10 mouse cellular contexts compared by ENCODE assay signal in the genomic region with DNA sequence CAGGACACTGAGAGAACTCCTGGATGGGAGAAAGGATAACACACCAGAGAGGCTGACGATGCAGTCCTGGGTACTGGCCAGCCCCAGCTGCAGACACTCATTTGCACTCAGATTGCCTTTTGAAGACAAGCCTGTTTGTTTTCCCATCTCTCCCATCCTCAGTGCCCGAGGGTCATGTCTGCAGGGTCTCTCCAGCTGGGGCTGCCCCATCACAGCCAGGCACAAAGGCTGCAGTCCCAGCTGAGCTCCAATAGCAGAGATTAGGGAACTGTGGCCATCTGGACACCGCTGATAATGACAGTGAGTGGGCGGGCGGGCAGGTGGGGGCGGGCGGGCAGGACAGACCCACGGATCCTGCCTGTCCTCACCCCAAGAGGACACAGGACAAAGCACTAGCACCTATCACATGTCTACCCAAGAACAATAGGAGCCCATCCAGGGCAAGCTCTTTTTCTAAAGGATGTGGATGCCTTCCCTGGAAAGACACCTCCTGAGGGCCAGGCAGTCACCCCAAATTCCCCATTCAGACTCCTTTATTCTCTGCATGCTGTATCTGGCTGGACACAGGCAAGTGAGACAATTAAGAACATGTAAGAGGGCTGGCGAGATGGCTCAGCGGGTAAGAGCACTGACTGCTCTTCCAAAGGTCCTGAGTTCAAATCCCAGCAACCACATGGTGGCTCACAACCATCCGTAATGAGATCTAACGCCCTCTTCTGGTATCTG. TPM values are rescaled to one million over a fixed set of nuclear protein-coding genes. Genes with fewer than 3 reads are reported as not detected.
DNase-seq lines count a peak whose midpoint lies in the region; ATAC-seq and TF ChIP-seq lines count a peak whose summit lies in the region.
"Had no signal": no experiment of that assay in that cellular context is flagged by ENCODE, and none has a peak within 500 bp of the region (broad histone marks: within the 10 kb centered on the region; RNA-seq: fewer than 3 reads in every experiment).

No protein-coding gene starts in this region.

- H3K27me3 ChIP-seq in kidney, embryonic 14.5 days (ENCODE audit: control insufficient read depth, insufficient read depth, low read length): no peaks in the 10 kb centered on the region
- no peaks in the 10 kb centered on the region for H3K27me3 ChIP-seq in hindbrain, embryonic 13.5 days
- H3K27me3 ChIP-seq in lung, postnatal 0 days (replicated peaks; ENCODE audit: insufficient read depth, low read length): no peaks in the 10 kb centered on the region
- H3K27me3 ChIP-seq in stomach, embryonic 15.5 days (replicated peaks): no peaks in the 10 kb centered on the region
- H3K27me3 ChIP-seq: embryonic facial prominence, embryonic 15.5 days; limb, embryonic 13.5 days had no signal

- no peak for DNase-seq in kidney, adult 18-20 months
- peak; percentile 76 for DNase-seq in c-Kit-positive CD71-positive TER-119-positive erythroid progenitor cells, embryonic 14.5 days (ENCODE audit: low spot score)
- peak; percentile 85 for DNase-seq in lung, postnatal 0 days (ENCODE audit: low spot score)
- DNase-seq in adrenal gland, adult 2 months: no peak
- no peak for DNase-seq in urinary bladder, postnatal 4 days (ENCODE audit: low spot score in 2 of 2)

- no peak overlapping the region for H3K27ac ChIP-seq in kidney, embryonic 14.5 days (ENCODE audit: low read depth, low read length)
- peak overlapping the region; percentile 87 for H3K27ac ChIP-seq in hindbrain, embryonic 13.5 days
- H3K27ac ChIP-seq in lung, postnatal 0 days (ENCODE audit: low read length): no peak overlapping the region
- H3K27ac ChIP-seq in stomach, embryonic 15.5 days: no peak overlapping the region; the same call in 1 of the 2 replicates
- H3K27ac ChIP-seq: embryonic facial prominence, embryonic 15.5 days; limb, embryonic 13.5 days had no signal

- peak; percentile 67 for TF ChIP-seq EP300 in lung, postnatal 0 days (IDR thresholded peaks at IDR 0.05)

- no peak for TF ChIP-seq CTCF in lung, postnatal 0 days (IDR thresholded peaks at IDR 0.05)

- ATAC-seq in kidney, embryonic 14.5 days (ENCODE audit: low FRiP score, low TSS enrichment): peak; percentile 14; the same call in 1 of the 2 replicates
- peak; percentile 62 for ATAC-seq in hindbrain, embryonic 13.5 days (ENCODE audit: low FRiP score)
- peak; percentile 88 for ATAC-seq in lung, postnatal 0 days
- peak; percentile 57; the same call in 1 of the 2 replicates for ATAC-seq in stomach, embryonic 15.5 days (ENCODE audit: insufficient read depth, low FRiP score, low read depth)

- H3K9ac ChIP-seq in kidney, embryonic 14.5 days (ENCODE audit: low read depth, low read length): no peak overlapping the region
- H3K9ac ChIP-seq in hindbrain, embryonic 13.5 days: peak overlapping the region; percentile 43
- no peak overlapping the region for H3K9ac ChIP-seq in lung, postnatal 0 days (replicated peaks; ENCODE audit: low read depth)
- H3K9ac ChIP-seq in stomach, embryonic 15.5 days: no peak overlapping the region
- H3K9ac ChIP-seq: embryonic facial prominence, embryonic 15.5 days; limb, embryonic 13.5 days had no signal

- no peak overlapping the region for H3K4me3 ChIP-seq in kidney, embryonic 14.5 days (ENCODE audit: low read length)
- no peak overlapping the region for H3K4me3 ChIP-seq in hindbrain, embryonic 13.5 days
- no peak overlapping the region for H3K4me3 ChIP-seq in lung, postnatal 0 days (ENCODE audit: low read depth, low read length)
- no peak overlapping the region for H3K4me3 ChIP-seq in stomach, embryonic 15.5 days (replicated peaks)
- H3K4me3 ChIP-seq: embryonic facial prominence, embryonic 15.5 days; limb, embryonic 13.5 days had no signal

- no peaks in the 10 kb centered on the region for H3K9me3 ChIP-seq in kidney, embryonic 14.5 days (ENCODE audit: control insufficient read depth, low read length)
- no peaks in the 10 kb centered on the region for H3K9me3 ChIP-seq in hindbrain, embryonic 13.5 days
- H3K9me3 ChIP-seq in lung, postnatal 0 days (ENCODE audit: low read length): no peaks in the 10 kb centered on the region
- H3K9me3 ChIP-seq in stomach, embryonic 15.5 days: no peaks in the 10 kb centered on the region
- H3K9me3 ChIP-seq: embryonic facial prominence, embryonic 15.5 days; limb, embryonic 13.5 days had no signal

- H3K4me1 ChIP-seq in kidney, embryonic 14.5 days (ENCODE audit: control insufficient read depth, insufficient read depth, low read length): peaks cover 3% of the 10 kb centered on the region
- peaks cover 43% of the 10 kb centered on the region for H3K4me1 ChIP-seq in hindbrain, embryonic 13.5 days (replicated peaks)
- H3K4me1 ChIP-seq in lung, postnatal 0 days (ENCODE audit: insufficient read depth, low read depth, low read length): no peaks in the 10 kb centered on the region
- peaks cover 9% of the 10 kb centered on the region; the same call in 1 of the 2 replicates for H3K4me1 ChIP-seq in stomach, embryonic 15.5 days

- peaks cover 64% of the 10 kb centered on the region for H3K36me3 ChIP-seq in kidney, embryonic 14.5 days (ENCODE audit: control insufficient read depth, insufficient read depth, low read length)
- peaks cover 71% of the 10 kb centered on the region for H3K36me3 ChIP-seq in hindbrain, embryonic 13.5 days
- H3K36me3 ChIP-seq in lung, postnatal 0 days (ENCODE audit: insufficient read depth, low read length): peaks cover 26% of the 10 kb centered on the region
- H3K36me3 ChIP-seq in stomach, embryonic 15.5 days: peaks cover 53% of the 10 kb centered on the region

- H3K4me2 ChIP-seq in kidney, embryonic 14.5 days (replicated peaks; ENCODE audit: low read depth, low read length): no peak overlapping the region
- H3K4me2 ChIP-seq in hindbrain, embryonic 13.5 days: no peak overlapping the region
- H3K4me2 ChIP-seq in lung, postnatal 0 days (replicated peaks; ENCODE audit: low read depth, low read length): no peak overlapping the region
- H3K4me2 ChIP-seq in stomach, embryonic 15.5 days: no peak overlapping the region
- H3K4me2 ChIP-seq: embryonic facial prominence, embryonic 15.5 days; limb, embryonic 13.5 days had no signal

- 63% methylated on average over 12 of the region's 12 CpGs for WGBS in kidney, embryonic 14.5 days
- WGBS in hindbrain, embryonic 13.5 days: 30% methylated on average over 12 of the region's 12 CpGs
- 44% methylated on average over 12 of the region's 12 CpGs for WGBS in lung, postnatal 0 days
- WGBS in stomach, embryonic 15.5 days: 60% methylated on average over 12 of the region's 12 CpGs

RNA-seq across cellular contexts. Expression of a gene that starts 8.5 kb away (rescaled TPM):
- polyA plus RNA-seq in kidney, embryonic 14.5 days (2014; fragmentation: Nextera tagmentation; extraction: Ambion mirVana): 870 and 995 TPM in 2 replicates
- polyA plus RNA-seq in hindbrain, embryonic 13.5 days (2015; fragmentation: Nextera tagmentation; extraction: Ambion mirVana): 523 and 532 TPM in 2 replicates
- polyA plus RNA-seq in lung, postnatal 0 days (2015; fragmentation: Nextera tagmentation; extraction: Ambion mirVana): 594 and 625 TPM in 2 replicates
- 765 and 776 TPM in 2 replicates for polyA plus RNA-seq in stomach, embryonic 15.5 days (2015; fragmentation: Nextera tagmentation; extraction: Ambion mirVana)
- 100 to 1,000 TPM; 414 to 589 TPM for total RNA-seq in adrenal gland, adult 2 months (2021)
- 80.7 and 95.4 TPM in 2 replicates for polyA plus RNA-seq in adrenal gland, adult 2 months (2012; rRNA removed)

RNA-seq across cellular contexts. Expression of a gene that starts 9.2 kb away (rescaled TPM):
- polyA plus RNA-seq in kidney, embryonic 14.5 days (2014; fragmentation: Nextera tagmentation; extraction: Ambion mirVana): 1.1 and 1.5 TPM in 2 replicates
- 7.4 and 12.2 TPM in 2 replicates for polyA plus RNA-seq in hindbrain, embryonic 13.5 days (2015; fragmentation: Nextera tagmentation; extraction: Ambion mirVana)
- polyA plus RNA-seq in lung, postnatal 0 days (2015; fragmentation: Nextera tagmentation; extraction: Ambion mirVana): 1.2 and 1.8 TPM in 2 replicates
- polyA plus RNA-seq in stomach, embryonic 15.5 days (2015; fragmentation: Nextera tagmentation; extraction: Ambion mirVana): 0.58 and 0.78 TPM in 2 replicates
- under 1 TPM in 1 of 2 experiments, not detected in 1; 0.59 TPM for total RNA-seq in adrenal gland, adult 2 months (2021)
- 1.3 TPM in 2 replicates for polyA plus RNA-seq in adrenal gland, adult 2 months (2012; rRNA removed)

Comparison
In these comparisons a context has a peak if more than half of its experiments do, and no peak if none do; other contexts are left out.
1. ATAC-seq: peak in every context shown above with its lines; median percentile 88 in lung, postnatal 0 days; 62 in hindbrain, embryonic 13.5 days; 57 in stomach, embryonic 15.5 days; 14 in kidney, embryonic 14.5 days.
2. DNase-seq: peak in c-Kit-positive CD71-positive TER-119-positive erythroid progenitor cells, embryonic 14.5 days (single experiment) and lung, postnatal 0 days (single experiment); none in kidney, adult 18-20 months (single experiment), adrenal gland, adult 2 months (single experiment) and urinary bladder, postnatal 4 days (0 of 2).